Mouse (Mus musculus) thymus, postnatal 0 days (tissue): Measurements from ENCODE around the gene B230104I21Rik. TPM values are rescaled to one million over a fixed set of nuclear protein-coding genes. Genes with fewer than 3 reads are reported as not detected.

ENCODE experiments used
- DNase-seq: peaks from one replicate; pipeline ENCODE4 v3.0.0-alpha.2; 2015; ENCODE audit warnings: low spot score
- polyA plus RNA-seq: library from polyadenylated mRNA; unstranded; fragments of >200 nt; fragmentation: Nextera tagmentation; extraction: Ambion mirVana; gene quantifications from 2 replicates; pipeline ENCODE4 v1.2.1, GENCODE M21; 2015

Gene B230104I21Rik
- not detected in 2 replicates for polyA plus RNA-seq

DNA sequence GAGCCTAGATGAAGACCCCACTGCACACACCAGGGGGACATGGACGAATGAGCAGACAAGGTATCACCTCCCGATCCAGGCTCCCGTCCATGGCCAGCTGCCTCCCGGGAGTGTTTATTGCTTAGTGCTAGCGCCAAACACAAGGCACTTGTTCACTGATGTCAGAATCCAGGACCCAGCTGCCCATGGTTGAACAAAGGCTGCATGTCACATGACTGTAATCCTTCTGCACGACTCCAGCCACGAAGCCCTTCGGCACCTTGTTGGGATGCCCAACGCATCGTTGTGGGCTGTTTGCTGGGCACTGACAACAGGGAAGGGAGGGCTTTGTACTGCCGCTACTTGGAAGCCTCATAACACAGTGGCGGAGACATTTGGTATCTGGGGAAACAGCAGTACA, at the start of gene B230104I21Rik:
TSS of gene B230104I21Rik (plus strand) at position 367 of the 400 bp plus-strand sequence.
- no peak for DNase-seq

- no peak for DNase-seq
These were observed 42.2 kb upstream of the B230104I21Rik start for GRCm38 (mm10) chr4:154293735-154294201.

DNA sequence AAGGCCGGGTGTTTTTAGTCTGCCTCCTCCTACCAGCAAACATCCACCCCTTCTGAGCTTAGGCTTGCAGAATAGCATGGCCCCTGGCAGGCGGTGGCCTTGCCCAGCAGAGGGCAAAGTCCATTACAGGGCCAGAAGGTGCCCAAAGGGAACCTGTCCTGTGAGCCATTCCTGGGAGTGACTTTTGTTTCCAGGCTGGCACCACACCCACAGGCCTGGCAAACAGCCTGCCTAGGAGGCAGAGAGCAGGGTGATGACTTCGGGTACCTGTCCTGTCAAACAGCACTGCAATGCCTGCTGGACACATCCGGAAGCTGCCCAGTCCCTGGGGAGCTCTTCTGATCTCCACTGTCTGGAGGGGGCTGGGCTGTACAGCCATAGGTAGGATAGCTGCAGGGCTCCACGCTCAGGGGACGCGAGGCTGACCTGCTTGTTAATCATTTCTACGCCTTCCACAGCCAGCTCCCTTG, 41.6 kb upstream of the B230104I21Rik start:
- no peak for DNase-seq

DNA sequence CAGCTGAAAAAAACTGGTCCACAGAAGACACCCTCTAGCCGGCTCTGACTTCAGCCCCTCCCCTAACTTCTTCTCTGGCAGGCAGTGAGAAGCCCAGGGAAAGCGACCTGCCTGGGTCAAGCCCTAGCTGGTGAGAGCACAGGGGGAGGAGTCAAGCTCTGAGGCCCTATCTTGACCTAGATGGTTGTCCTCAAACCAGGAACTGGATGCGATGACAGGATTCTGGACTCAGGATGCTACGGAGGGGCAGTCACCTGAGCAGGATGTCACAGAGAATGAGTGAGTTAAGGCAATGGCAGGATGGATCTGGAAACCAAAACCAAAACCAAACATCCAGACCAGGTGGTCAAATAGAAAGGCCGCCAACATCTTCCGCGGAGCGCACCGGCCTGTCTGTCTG, 38.2 kb upstream of the B230104I21Rik start:
- no peak for DNase-seq

GRCm38 (mm10) chr4:154299541-154300271, 36.2 kb upstream of the B230104I21Rik start:
- DNase-seq = no peak

DNA sequence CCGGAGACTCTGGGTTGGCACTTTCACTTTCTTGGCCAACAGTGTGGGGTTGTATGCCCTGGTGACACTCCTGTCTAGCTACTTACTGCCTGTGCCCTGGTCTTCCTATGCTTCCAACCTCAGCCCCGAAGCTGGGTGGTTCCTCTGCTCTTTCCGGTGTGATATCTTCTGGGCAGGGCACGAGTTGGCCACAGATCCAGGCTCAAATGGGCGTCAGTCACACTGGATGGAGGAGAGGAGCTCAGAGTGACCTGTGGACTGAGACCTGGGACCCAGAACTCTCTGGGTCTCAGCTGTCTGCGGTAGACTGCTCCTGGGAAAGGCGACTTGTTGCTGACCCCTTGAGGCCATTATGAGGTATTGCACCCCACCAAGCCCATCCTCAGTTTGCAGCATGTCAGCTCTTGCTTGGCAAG, 34.5 kb upstream of the B230104I21Rik start, which contains the start of gene Arhgef16:
TSS of gene Arhgef16 (minus strand) at position 211 of the 416 bp plus-strand sequence.
- peak; percentile 33 for DNase-seq

DNA sequence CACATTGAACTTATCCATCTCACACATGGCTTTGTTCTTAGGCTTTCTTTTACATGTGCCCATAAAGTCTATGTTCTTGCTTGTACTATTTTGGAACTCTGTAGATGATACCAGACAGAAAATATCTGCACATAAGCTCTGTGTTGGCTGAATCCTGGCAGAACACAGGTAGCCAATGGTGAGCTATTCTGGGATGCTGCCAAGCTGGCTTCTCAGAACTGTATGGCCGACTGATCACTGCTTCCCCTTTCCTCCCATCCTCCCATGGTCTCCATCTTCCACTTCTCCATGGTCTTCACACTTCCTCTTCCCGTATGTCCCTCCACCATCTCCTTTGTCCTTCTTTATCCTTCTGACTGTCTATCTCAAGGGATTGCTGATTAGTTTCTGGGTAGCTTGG, 26.8 kb upstream of the B230104I21Rik start:
- DNase-seq = no peak

- no peak for DNase-seq
These were observed 25.2 kb upstream of the B230104I21Rik start for GRCm38 (mm10) chr4:154310576-154311262.

- no peak for DNase-seq
These were observed 23.6 kb upstream of the B230104I21Rik start for GRCm38 (mm10) chr4:154312143-154312812.

DNA sequence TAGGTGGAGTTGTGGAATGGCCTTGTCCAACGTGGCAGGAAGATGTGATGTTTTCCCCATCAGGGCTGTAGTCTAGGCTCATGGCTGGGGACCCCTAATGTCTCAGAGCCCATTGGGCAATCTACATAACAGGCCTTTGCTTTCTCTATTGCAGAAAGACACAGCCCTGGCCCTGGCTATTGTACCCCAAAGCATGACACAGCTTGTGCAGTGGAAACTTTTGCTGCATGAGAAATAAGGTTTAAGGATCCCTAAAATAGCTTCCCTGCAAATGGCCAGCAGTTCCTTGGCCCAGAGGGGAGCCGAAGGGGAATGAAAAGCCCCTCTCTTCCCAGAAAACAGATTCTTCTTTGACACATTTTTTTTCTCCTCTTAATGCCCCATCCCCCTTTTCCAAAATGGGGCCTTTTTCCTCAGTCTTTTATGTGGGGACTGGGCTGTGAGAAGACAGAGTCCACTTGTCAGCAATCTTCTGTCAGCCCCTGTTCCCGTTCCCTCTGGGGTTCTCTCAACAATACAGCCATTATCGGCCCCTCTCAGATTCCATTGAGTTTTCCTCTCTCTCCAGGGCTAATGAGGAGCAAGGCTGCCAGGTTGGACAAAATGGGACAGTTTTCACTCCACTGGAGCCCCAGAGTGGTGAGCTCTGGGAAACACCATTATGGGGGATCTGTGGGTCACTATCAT, 22.8 kb upstream of the B230104I21Rik start:
- DNase-seq = no peak

GRCm38 (mm10) chr4:154313622-154313967, 22.3 kb upstream of the B230104I21Rik start:
- no peak for DNase-seq

DNA sequence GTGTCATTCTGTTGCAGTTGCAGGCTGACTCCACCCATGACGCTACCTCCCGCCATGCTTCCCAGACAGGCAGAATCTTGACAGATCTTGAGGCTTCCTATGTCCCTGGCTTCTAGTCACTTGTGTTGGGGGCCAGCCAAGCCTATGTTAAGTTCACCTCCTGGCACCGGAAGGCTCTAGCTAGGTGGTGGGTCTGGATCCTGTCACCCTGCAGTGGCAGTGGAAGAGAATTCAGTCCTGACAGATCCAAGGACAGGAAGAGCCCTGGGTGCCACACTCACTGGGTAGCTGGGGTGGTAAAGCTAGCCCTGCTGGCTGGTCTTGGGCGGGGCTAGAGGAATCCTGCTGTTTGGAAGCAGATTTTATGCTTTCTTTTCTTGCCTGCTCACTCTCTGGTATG, 10.5 kb upstream of the B230104I21Rik start:
- DNase-seq = no peak

DNA sequence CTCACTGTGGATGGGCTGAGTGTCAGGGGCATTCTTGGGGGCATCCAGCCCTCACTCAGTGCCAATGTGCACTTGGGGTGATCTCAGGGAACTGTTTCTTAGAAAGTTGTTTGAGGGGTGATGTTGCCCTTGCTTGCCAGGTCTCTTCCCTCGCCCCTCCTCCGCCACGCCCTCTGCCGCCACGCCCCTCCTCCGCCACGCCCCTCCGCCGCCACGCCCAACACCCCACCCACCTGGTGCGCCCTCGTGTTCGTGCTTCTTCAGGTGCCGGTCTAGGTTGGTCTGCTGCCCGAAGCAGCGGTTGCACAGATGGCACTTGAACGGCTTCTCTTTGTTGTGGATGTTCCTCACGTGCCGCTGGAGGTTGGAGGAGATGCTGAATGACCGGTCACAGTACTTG, 7.5 kb upstream of the B230104I21Rik start:
- no peak for DNase-seq

DNA sequence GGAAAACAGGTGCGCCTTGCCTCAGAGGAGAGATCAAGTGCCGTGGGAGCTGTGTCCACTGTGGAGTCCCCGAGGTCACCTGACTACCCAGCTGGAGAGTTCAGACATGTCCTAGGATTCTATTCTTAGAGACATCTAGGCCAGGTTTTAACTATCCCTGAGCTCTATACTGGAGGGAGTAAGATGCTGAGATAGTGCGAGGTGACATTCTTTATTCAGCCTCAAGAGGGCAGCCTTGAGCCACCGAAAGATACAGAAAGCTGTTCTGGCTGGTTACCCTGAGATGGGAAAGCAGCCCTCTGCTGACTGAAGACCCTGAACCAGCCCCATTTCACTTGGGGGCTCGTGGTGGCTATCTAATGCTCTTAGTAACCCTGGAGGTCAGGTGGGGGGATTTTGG, 7.1 kb upstream of the B230104I21Rik start:
- peak; percentile 57 for DNase-seq

GRCm38 (mm10) chr4:154330001-154330400, 5.9 kb upstream of the B230104I21Rik start:
- DNase-seq = no peak

GRCm38 (mm10) chr4:154331271-154331670, 4.7 kb upstream of the B230104I21Rik start:
- DNase-seq = no peak

DNA sequence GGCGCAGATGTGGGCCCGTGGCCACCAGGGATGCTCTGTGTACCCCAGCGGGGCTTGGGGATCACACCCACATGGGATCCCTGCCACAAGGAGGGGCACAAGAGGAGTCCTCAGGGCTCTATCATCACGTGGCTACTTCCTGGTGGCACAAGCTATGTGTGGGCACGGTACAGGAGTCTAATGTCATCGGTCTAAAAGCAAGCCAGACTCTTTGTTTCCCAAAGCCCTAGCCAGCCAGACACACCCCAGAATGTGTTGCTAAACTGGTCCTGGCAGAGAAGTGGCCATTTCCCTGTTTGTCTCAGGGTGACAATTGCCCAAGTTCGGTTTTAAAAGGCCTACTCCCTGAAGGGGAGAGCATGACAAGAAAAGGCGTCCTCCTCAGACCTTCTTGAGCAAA, 2.6 kb upstream of the B230104I21Rik start:
- DNase-seq = no peak

GRCm38 (mm10) chr4:154334699-154335402, 1.1 kb upstream of the B230104I21Rik start:
- peak; percentile 75 for DNase-seq

DNA sequence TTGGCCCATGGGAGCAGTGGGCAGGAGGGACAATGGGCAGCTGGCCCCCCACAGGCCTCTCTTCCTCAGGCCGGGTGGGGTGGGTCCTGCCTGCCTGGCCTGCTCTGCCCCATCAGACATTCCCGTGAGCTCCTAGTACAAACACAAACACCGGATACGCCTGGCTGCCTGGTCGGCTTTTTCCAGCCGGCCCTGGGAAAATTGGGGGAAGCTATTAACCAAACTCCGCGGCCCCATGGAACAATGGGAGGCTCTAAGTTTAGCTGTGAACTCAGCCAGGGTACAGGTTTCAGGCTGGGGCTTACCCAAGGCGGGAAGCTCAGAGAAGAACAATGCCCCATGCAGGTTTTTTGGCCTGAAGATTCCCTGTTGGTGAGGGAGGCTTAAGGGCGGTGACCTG, 723 bp downstream of the B230104I21Rik start:
- no peak for DNase-seq

DNA sequence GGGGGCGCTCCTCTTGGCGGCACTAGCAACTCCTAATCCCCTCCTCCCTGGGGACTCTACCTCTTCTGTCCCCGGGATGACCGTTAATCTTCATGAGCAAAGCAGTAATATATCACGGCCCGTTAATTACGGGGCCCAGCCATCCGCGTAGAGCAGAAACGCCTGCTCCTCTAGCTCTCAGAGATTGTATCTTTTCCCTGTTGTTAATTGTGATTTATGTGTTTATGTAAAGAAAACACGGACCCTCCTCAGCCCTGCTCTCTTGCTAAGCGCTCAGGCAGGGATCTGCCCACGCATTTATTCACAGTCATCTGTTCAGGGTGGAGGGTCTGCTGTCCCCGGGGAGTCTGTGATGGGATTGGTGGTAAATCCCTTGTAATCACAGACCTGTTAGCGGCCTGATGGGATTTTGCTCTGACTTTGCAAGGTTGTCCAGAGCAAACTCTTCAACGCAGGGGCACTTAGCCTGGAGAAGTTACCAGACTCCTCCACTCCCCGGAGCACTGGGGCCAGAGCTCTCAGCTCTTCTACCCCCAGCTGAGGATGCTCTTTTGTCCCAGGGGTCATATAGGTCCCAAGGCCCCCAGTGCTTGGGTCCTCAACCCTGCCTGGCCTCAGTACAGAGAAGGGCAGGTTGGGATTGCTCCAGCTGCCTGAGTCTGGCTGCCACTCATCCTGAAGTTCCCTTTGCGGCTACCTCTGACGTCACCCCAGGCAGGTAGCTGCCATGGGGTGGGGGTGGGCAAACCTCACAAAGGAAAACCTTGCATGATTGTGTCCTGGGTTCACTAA, 11.0 kb downstream of the B230104I21Rik start:
- DNase-seq = no peak
